Mouse (Mus musculus): Measurements from ENCODE around the gene Uck2. TPM values are rescaled to one million over a fixed set of nuclear protein-coding genes. Genes with fewer than 3 reads are reported as not detected.

Uck2 gene
- total and polyA plus RNA-seq, 2 experiments from 2014 or later = 44.7 to 91.3 TPM

DNA sequence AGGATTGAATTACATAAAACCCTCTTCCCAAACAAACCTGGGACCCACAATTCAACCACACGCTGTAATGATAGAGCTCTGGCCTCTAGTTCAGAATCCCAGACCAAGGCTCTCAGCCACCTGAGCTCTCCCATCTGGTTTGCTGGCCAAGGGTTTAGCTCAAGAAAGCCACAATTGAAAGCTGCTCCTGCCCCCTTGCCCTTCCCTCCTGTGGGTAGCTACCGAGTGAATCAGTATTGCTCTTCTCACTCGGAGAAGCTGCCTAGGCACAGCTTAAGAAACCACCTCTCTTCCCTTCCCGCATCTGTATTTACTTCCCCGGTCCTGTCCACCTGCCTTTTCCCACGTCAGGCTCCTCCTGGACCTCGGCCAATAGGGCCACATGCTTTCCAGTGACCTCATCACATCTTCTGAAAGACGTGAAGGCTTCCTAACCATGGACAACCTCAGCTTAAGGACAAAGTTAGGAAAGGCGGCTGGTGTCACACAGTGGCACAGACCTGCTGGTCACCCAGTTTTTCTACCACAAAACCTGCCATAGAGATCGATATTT lies 22.6 kb downstream of the Uck2 start:
- TF ChIP-seq CTCF (IDR thresholded peaks at IDR 0.05; ENCODE audit: low read depth) = no peak

DNA sequence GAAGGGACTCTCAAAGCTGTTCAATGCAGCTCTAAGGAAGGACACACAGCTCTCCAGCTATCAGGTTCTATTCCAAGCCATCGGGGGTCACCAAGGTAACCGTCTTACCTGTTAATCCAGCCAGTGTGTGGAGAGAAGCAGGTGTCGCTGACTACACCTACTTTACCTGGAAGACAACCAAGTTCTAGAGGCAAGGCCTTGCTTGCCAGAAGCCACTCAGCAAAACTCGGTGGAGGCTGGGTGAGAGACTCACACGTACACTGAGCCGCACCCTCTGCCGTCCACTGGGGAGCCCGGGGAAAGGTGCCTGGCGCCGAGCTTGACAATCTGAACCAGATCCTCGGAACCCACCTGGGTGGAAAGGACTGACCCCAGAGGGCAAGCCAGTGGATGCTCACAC lies 23.4 kb downstream of the Uck2 start:
- ATAC-seq = no peak

More for the DNA sequence above, 22.6 kb downstream of the Uck2 start:
- no peak overlapping the region for H3K4me3 ChIP-seq (ENCODE audit: low read length)
- ATAC-seq (no peak), DNase-seq (ENCODE audit: low spot score) (no peak)
- no peaks in the 10 kb centered on the region for H3K4me1 ChIP-seq (ENCODE audit: insufficient read depth, low read length)
- no peaks in the 10 kb centered on the region for H3K27me3 ChIP-seq (ENCODE audit: insufficient read depth, low read length)
- H3K36me3 ChIP-seq (ENCODE audit: insufficient read depth, low read length) = no peaks in the 10 kb centered on the region
- H3K9me3 ChIP-seq (ENCODE audit: low read length) = no peaks in the 10 kb centered on the region
- H3K4me2 ChIP-seq (ENCODE audit: low read depth, low read length) = no peak overlapping the region
- WGBS = 65% methylated on average over 10 of the region's 10 CpGs
- H3K27ac ChIP-seq = no peak overlapping the region
- H3K9ac ChIP-seq (replicated peaks; ENCODE audit: low read length) = no peak overlapping the region

GRCm38 (mm10) chr1:167259702-167260101 lies 25.4 kb downstream of the Uck2 start:
- no peak for TF ChIP-seq CTCF (IDR thresholded peaks at IDR 0.05; ENCODE audit: low read depth)
- H3K27ac ChIP-seq = no peak overlapping the region
- H3K36me3 ChIP-seq (ENCODE audit: insufficient read depth, low read length) = no peaks in the 10 kb centered on the region
- no peaks in the 10 kb centered on the region for H3K27me3 ChIP-seq (ENCODE audit: insufficient read depth, low read length)
- WGBS = 49% methylated on average over 10 of the region's 10 CpGs
- H3K4me1 ChIP-seq (ENCODE audit: insufficient read depth, low read length) = no peaks in the 10 kb centered on the region
- H3K9me3 ChIP-seq (ENCODE audit: low read length) = no peaks in the 10 kb centered on the region
- H3K4me3 ChIP-seq (ENCODE audit: low read length) = no peak overlapping the region
- ATAC-seq = no peak
- H3K9ac ChIP-seq (replicated peaks; ENCODE audit: low read length) = no peak overlapping the region
- H3K4me2 ChIP-seq (ENCODE audit: low read depth, low read length) = no peak overlapping the region
- DNase-seq (ENCODE audit: low spot score) = no peak

More for the DNA sequence above, 23.4 kb downstream of the Uck2 start:
- no peaks in the 10 kb centered on the region for H3K4me1 ChIP-seq (ENCODE audit: insufficient read depth, low read length)
- H3K9me3 ChIP-seq (ENCODE audit: low read length) = no peaks in the 10 kb centered on the region
- H3K4me2 ChIP-seq (ENCODE audit: low read depth, low read length) = no peak overlapping the region
- TF ChIP-seq CTCF (IDR thresholded peaks at IDR 0.05; ENCODE audit: low read depth) = no peak
- no peak overlapping the region for H3K9ac ChIP-seq (replicated peaks; ENCODE audit: low read length)
- H3K27ac ChIP-seq = no peak overlapping the region
- no peaks in the 10 kb centered on the region for H3K27me3 ChIP-seq (ENCODE audit: insufficient read depth, low read length)
- no peak for DNase-seq (ENCODE audit: low spot score)
- 89% methylated on average over 11 of the region's 11 CpGs for WGBS
- no peaks in the 10 kb centered on the region for H3K36me3 ChIP-seq (ENCODE audit: insufficient read depth, low read length)
- H3K4me3 ChIP-seq (ENCODE audit: low read length) = no peak overlapping the region

GRCm38 (mm10) chr1:167256724-167257302 lies 28.3 kb downstream of the Uck2 start:
- Histone ChIP-seq H3K4me3 (ENCODE audit: low read length) (no peak overlapping the region), H3K9ac (replicated peaks; ENCODE audit: low read length) (no peak overlapping the region), H3K27me3 (ENCODE audit: insufficient read depth, low read length) (no peaks in the 10 kb centered on the region), H3K27ac (no peak overlapping the region), H3K9me3 (ENCODE audit: low read length) (no peaks in the 10 kb centered on the region), H3K4me2 (ENCODE audit: low read depth, low read length) (no peak overlapping the region), H3K36me3 (ENCODE audit: insufficient read depth, low read length) (no peaks in the 10 kb centered on the region), H3K4me1 (ENCODE audit: insufficient read depth, low read length) (no peaks in the 10 kb centered on the region)
- ATAC-seq (no peak), DNase-seq (ENCODE audit: low spot score) (no peak)
- 57% methylated on average over 15 of the region's 15 CpGs for WGBS
- TF ChIP-seq CTCF (IDR thresholded peaks at IDR 0.05; ENCODE audit: low read depth) = no peak

GRCm38 (mm10) chr1:167253579-167253978 lies 31.5 kb downstream of the Uck2 start:
- ATAC-seq (no peak), DNase-seq (ENCODE audit: low spot score) (no peak)
- WGBS = 88% methylated on average over 12 of the region's 12 CpGs
- Histone ChIP-seq H3K4me1 (ENCODE audit: insufficient read depth, low read length) (no peaks in the 10 kb centered on the region), H3K27me3 (ENCODE audit: insufficient read depth, low read length) (no peaks in the 10 kb centered on the region), H3K27ac (no peak overlapping the region), H3K36me3 (ENCODE audit: insufficient read depth, low read length) (no peaks in the 10 kb centered on the region), H3K4me2 (ENCODE audit: low read depth, low read length) (no peak overlapping the region), H3K9me3 (ENCODE audit: low read length) (no peaks in the 10 kb centered on the region), H3K9ac (replicated peaks; ENCODE audit: low read length) (no peak overlapping the region), H3K4me3 (ENCODE audit: low read length) (no peak overlapping the region)
- TF ChIP-seq CTCF (IDR thresholded peaks at IDR 0.05; ENCODE audit: low read depth) = no peak

- WGBS = 88% methylated on average over 8 of the region's 8 CpGs
- ATAC-seq = no peak
- no peak for DNase-seq (ENCODE audit: low spot score)
- Histone ChIP-seq H3K27me3 (ENCODE audit: insufficient read depth, low read length) (no peaks in the 10 kb centered on the region), H3K9me3 (ENCODE audit: low read length) (no peaks in the 10 kb centered on the region), H3K4me2 (ENCODE audit: low read depth, low read length) (no peak overlapping the region), H3K4me3 (ENCODE audit: low read length) (no peak overlapping the region), H3K36me3 (ENCODE audit: insufficient read depth, low read length) (no peaks in the 10 kb centered on the region), H3K9ac (replicated peaks; ENCODE audit: low read length) (no peak overlapping the region), H3K27ac (no peak overlapping the region), H3K4me1 (ENCODE audit: insufficient read depth, low read length) (0 out of 2 replicates have a peak, but pooled peaks cover 4% of the 10 kb centered on the region)
- no peak for TF ChIP-seq CTCF (IDR thresholded peaks at IDR 0.05; ENCODE audit: low read depth)
Measured at GRCm38 (mm10) chr1:167249881-167250280, 35.2 kb downstream of the Uck2 start.

- H3K36me3 ChIP-seq (ENCODE audit: insufficient read depth, low read length) = no peaks in the 10 kb centered on the region
- no peaks in the 10 kb centered on the region for H3K9me3 ChIP-seq (ENCODE audit: low read length)
- no peak overlapping the region for H3K4me3 ChIP-seq (ENCODE audit: low read length)
- ATAC-seq (no peak), DNase-seq (ENCODE audit: low spot score) (no peak)
- H3K4me1 ChIP-seq (ENCODE audit: insufficient read depth, low read length) = 0 out of 2 replicates have a peak, but pooled peaks cover 4% of the 10 kb centered on the region
- no peak overlapping the region for H3K27ac ChIP-seq
- 77% methylated on average over 19 of the region's 19 CpGs for WGBS
- no peak overlapping the region for H3K4me2 ChIP-seq (ENCODE audit: low read depth, low read length)
- no peak overlapping the region for H3K9ac ChIP-seq (replicated peaks; ENCODE audit: low read length)
- TF ChIP-seq CTCF (IDR thresholded peaks at IDR 0.05; ENCODE audit: low read depth) = no peak
- H3K27me3 ChIP-seq (ENCODE audit: insufficient read depth, low read length) = no peaks in the 10 kb centered on the region
Measured at GRCm38 (mm10) chr1:167249252-167249651, 35.9 kb downstream of the Uck2 start.

Measured in hindbrain, postnatal 0 days (tissue).